Mouse (Mus musculus) activated CD4-positive, CD25-positive, alpha-beta regulatory T cell, adult 4 months (primary cell): ENCODE measurements around the gene Gprc5c. TPM values are rescaled to one million over a fixed set of nuclear protein-coding genes. Genes with fewer than 3 reads are reported as not detected.

ENCODE experiments used
- ATAC-seq: one replicate; pipeline ENCODE4 v1.8.0; 2017
- polyA plus RNA-seq, 2 experiments: library from polyadenylated mRNA; unstranded; fragments of 100-300 nt; shearing (Covaris generic); gene quantifications; one replicate each; pipeline ENCODE4 v1.2.1; 2017

The Gprc5c gene
- polyA plus RNA-seq, 2 experiments from 2014 or later: 0.15 TPM; not detected in 1

DNA sequence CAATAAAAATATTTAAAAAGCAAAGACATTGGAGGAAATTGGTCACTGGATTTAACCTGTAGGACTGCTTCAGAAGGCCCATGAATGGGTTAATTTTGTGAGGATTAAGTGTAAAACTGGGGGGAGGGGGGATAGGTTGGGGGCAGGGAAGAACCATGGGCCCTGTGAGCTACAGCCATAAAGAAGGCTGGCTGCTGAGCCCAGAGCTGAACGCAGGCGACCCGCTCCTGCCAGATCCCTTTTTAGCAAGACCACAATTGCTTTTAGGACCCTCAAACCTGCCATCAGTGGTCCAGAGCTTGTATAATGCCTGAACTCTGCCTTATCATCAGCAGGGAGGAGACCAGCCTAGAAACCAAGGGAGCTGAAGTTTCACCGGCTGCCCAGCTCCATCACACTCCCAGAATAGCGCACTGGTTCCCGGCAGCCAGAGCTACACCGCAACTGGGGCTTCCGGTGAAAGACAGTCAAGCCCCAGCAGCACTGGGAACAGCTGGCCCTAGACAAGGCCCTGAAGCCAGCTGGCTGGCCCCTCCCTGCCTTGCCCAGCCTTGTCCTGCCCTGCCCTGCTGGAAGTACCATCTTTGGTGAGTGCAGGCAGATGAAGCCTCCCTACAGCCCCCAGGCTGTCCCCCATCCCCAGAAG is 7.0 kb upstream of the Gprc5c start:
- no peak for ATAC-seq

DNA sequence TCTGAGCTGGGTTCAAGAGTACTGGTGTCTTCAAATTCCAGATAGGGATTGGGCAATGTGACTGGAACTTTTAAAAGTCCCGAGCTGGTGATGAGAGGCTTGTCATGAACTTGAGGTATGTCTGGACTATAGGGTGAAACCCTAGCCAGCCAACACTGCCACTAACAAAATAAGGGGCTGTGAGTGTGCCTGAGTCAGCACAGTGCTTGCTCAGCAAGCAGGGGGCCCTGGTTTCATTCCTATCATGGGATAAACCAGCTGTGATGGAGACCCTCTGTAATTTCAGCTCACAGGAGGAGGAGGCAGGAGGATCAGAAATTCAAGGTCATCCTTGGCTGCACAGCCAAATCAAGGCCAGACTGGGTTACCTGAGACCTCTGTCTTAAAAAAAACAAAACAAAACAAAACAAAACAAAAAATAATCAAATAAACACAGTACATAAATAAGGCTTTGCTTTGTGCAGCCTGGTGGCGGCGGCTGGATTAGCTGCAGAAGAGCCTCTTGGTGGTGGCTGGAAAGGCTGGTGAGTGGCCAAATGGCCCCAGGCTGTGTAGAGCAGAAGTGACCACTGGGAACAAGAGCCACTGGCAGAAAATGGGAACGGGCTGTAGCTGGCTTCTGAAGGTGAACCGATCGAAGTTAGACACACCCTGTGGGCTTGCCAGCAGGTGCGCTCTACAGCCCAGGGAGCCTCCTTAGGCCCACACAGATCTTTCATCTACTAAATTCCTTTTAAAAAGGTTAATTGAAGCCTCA is 6.3 kb upstream of the Gprc5c start:
- no peak for ATAC-seq

- no peak for ATAC-seq
Observed at GRCm38 (mm10) chr11:114846336-114846735, 4.6 kb upstream of the Gprc5c start.

- ATAC-seq: no peak
Observed at GRCm38 (mm10) chr11:114847008-114847407, 3.9 kb upstream of the Gprc5c start.

DNA sequence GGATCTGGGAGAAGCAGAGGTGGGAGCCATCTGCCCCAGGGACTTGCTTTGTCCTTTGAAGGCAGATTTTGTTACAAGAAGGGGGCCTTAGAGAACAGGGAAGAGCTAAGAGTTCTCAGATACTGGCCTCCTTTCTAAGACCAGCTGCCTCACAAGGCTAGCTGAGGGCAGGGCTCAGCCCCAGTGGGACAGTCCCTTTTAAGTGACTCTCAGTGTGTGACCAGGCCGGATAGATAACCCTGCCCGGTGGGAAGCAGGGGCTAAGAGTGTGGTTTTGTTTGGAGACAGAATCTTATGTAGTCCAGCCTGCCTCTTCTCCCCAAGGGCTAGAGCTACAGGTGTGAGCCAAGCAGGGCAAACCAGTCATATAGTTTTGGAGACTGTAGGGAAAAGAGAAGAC is 1.4 kb upstream of the Gprc5c start:
- no peak for ATAC-seq

GRCm38 (mm10) chr11:114850066-114850451 is 893 bp upstream of the Gprc5c start:
- ATAC-seq: no peak

DNA sequence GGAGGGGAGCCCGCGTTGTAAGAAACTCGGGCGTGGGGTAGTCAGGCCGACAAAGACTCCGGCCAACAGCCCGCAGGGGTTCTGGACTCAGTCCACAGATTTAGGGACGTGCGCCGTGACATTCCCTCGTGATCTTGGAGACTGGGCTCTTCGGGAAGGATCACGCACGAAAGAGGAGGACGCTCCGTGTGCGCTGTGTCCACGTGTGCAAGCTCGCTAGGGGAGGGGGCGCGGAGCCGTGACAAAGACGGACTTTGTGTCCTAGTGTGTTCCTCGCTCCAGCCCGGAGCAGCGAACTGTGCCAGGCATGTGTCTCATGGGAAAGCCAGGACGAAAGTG is 286 bp downstream of the Gprc5c start:
- no peak for ATAC-seq

DNA sequence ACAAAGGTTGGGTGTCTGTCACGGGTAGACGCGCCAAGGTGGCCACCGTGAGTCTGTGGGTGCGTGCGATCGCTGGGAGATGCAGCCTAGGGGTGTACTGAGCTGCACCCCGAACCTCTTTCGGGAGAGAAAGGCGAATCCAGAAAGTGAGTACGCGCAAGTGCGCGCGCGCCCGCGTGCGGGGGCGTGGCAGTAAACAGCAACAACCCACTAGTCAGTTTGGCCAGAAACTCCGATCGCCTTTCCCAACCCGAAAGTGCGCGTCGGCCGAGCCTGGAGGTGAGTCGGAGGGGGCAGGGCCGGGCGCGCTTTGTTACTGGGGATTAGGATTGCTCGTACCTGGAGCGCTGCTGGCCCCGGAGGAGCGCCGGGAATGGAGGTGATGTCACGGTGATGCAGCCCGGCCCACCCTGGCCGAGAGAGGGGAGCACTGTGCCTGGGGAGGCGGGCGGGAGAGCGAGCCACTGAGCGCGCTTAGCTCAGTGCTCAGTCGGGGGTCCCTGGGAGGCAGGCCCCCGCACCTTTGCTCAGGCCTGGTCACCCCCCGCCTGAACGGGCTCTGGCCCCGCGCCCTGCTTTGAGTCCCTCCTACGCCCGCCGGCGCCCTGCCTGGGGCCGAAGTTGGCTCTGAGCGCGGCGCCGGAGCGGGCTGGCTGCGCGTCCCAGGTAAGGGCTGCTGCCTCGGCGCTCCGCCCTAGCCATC is 807 bp downstream of the Gprc5c start:
- ATAC-seq: no peak

GRCm38 (mm10) chr11:114852311-114853173 is 1.6 kb downstream of the Gprc5c start:
- ATAC-seq: no peak

DNA sequence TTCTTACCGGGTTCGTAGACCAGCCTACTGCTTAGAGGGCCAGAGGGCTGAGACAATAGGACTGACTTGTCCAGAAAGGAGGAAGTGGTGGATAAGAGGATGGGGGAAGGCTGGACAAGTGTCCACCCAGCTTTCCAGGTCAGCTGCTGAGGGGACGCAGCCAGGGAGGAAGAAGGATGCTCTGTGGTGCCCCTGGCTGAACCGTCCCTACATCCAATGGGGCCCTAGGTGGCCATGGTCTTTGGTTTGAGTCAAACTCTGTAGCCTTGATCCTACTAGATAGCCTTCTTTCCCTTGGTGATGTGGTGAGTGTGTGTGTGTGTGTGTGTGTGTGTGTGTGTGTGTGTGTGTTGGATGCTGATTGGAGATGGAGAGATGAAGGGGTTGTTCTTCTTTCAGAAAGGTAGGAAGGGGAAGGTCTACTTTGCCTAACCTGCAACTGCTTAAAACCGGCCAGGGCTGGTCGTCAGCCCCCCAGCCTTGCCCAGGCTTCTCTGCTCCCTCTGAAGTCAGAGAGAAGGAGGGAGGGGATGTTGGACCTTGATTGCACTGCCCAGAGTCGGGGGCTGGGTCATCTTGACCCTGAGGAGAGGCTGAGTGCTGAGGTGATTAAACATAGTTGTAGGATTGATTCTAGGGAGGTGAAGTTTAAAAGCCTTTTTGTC is 2.4 kb downstream of the Gprc5c start:
- ATAC-seq: no peak

GRCm38 (mm10) chr11:114854581-114854980 is 3.6 kb downstream of the Gprc5c start:
- ATAC-seq: no peak

GRCm38 (mm10) chr11:114856125-114856524 is 5.2 kb downstream of the Gprc5c start:
- ATAC-seq: no peak

GRCm38 (mm10) chr11:114858641-114859040 is 7.7 kb downstream of the Gprc5c start:
- no peak for ATAC-seq

DNA sequence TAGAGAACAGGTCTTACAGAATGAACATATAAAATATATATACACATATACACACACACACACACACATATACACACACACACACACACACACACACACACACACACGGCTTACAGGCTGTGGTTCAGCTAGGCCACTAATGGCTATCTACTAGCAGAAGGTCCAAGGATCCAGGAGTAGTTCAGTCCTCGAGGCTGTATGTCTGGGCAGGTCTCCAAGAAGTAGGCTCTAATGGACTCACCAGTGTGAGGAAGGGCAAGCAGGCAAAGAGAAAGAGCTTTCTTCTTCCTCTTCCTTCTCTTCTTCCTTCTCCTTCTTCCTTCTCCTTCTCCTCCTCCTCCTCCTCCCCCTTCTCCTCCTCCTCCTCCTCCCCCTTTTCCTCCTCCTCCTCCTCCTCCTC is 10.1 kb downstream of the Gprc5c start:
- ATAC-seq: no peak

DNA sequence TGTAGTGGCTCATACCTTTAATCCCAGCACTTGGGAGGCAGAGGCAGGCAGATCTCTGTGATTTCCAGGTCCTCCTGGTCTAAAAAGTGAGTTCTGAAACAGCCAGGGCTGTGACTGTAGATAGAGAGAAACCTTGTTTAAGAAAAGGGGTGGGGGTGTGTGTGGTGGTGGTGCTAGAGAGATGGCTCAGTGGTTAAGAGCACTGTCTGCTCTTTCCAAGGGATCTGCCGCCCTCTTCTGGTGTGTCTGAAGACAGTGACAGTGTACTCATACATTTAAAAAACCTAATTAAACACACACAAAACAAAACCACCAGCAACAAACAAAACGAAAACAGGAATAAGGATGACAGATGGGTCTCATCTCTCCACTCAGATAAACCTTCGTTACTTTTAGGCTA is 11.7 kb downstream of the Gprc5c start:
- no peak for ATAC-seq

- no peak for ATAC-seq
Observed at GRCm38 (mm10) chr11:114863918-114864420, 13.0 kb downstream of the Gprc5c start.

DNA sequence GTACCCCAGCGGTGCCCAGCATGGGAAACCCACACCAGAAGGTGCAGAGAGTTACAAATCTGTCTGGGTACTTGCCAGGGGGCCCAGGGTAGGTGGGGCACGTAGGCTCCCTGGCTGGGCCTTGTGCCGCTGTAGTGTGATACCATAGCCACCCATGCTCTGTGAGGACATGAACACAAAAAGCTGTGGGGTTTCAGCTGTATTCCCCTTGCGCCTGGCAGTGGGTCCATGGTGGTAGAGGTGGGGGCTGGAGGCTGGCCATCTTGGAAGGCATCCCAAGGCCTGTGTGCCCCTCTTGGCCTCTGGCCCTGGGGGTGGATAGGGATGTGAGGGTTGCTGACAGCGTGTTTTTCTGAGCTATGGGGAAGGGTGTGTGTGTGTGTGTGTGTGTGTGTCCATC is 15.0 kb downstream of the Gprc5c start:
- no peak for ATAC-seq

GRCm38 (mm10) chr11:114866486-114867360 is 15.8 kb downstream of the Gprc5c start:
- ATAC-seq: no peak

- no peak for ATAC-seq
Observed at GRCm38 (mm10) chr11:114867361-114868235, 16.6 kb downstream of the Gprc5c start.

GRCm38 (mm10) chr11:114868280-114868679 is 17.3 kb downstream of the Gprc5c start:
- ATAC-seq: no peak
